Mouse (Mus musculus) cerebellum, adult 2 months (tissue): Measurements from ENCODE around the gene Capzb. TPM values are rescaled to one million over a fixed set of nuclear protein-coding genes. Genes with fewer than 3 reads are reported as not detected.
A peak's percentile ranks its signal among the peaks of the same experiment; 100 is the strongest.

Experiments
- DNase-seq, 2 experiments: peaks; one replicate each; pipeline ENCODE4 v3.0.0; 2021
- H3K27ac ChIP-seq: fragments of 200-500 bp; 2 replicates; pipeline ENCODE4 v1.5.1; 2012; ENCODE audit warnings: low read length, control low read depth, inconsistent platforms; ENCODE audit not compliant: insufficient read depth
- H3K27me3 ChIP-seq: fragments of 200-500 bp; 2 replicates; pipeline ENCODE4 v1.6.1; 2012; ENCODE audit warnings: inconsistent platforms, mild to moderate bottlenecking, low read length, moderate library complexity; ENCODE audit not compliant: control insufficient read depth, insufficient read depth
- H3K4me1 ChIP-seq: fragments of 200-500 bp; 2 replicates; pipeline ENCODE4 v1.6.1; 2011; ENCODE audit warnings: low read length; ENCODE audit not compliant: control insufficient read depth, insufficient read depth
- H3K4me3 ChIP-seq: fragments of 200-500 bp; replicated peaks from 2 replicates; pipeline ENCODE3; 2011; ENCODE audit warnings: mild to moderate bottlenecking, low read depth, low read length, control low read depth; ENCODE audit not compliant: insufficient read depth
- CTCF ChIP-seq: fragments of 200-500 bp; IDR thresholded peaks from 2 replicates; pipeline ENCODE4 v1.5.1; 2011; ENCODE audit warnings: low read depth, mild to moderate bottlenecking, control low read depth, low read length, moderate library complexity, borderline replicate concordance; ENCODE audit not compliant: insufficient read depth
- POLR2A ChIP-seq: fragments of 200-500 bp; IDR thresholded peaks from 2 replicates; pipeline ENCODE4 v1.6.1; 2011; ENCODE audit warnings: low read length, control low read depth, borderline replicate concordance; ENCODE audit not compliant: insufficient read depth
- WGBS: fragments of 180-500 bp; shearing (Covaris S2); methylation state at CpG from one replicate; pipeline ENCODE4 v1.1.7; 2018; 5-methylcytosine and 5-hydroxymethylcytosine counted together
- polyA plus RNA-seq: library from polyadenylated mRNA; depleted of rRNA; stranded (reverse); fragments of >200 nt; gene quantifications from 2 replicates; pipeline ENCODE4 v1.2.3, GENCODE M21; 2012

Gene Capzb
- polyA plus RNA-seq, 1 experiment, result 220 TPM

- peaks cover 15% of the 10 kb centered on the region for H3K4me1 ChIP-seq
- H3K27me3 ChIP-seq, result no peaks in the 10 kb centered on the region
- DNase-seq, result no peak
- TF ChIP-seq CTCF (no peak), POLR2A (no peak)
- 91% methylated on average over 5 of the region's 5 CpGs for WGBS
- H3K27ac ChIP-seq, result no peak overlapping the region
- no peak overlapping the region for H3K4me3 ChIP-seq
Observed at GRCm38 (mm10) chr4:139229271-139229670, 36.6 kb downstream of the Capzb start.

- no peak overlapping the region for H3K4me3 ChIP-seq
- H3K4me1 ChIP-seq, result peaks cover 15% of the 10 kb centered on the region
- no peak overlapping the region for H3K27ac ChIP-seq
- 58% methylated on average over 11 of the region's 11 CpGs for WGBS
- no peak for DNase-seq
- no peak for TF ChIP-seq CTCF
- no peak for TF ChIP-seq POLR2A
- no peaks in the 10 kb centered on the region for H3K27me3 ChIP-seq
Observed at GRCm38 (mm10) chr4:139230376-139231120, 37.8 kb downstream of the Capzb start.

GRCm38 (mm10) chr4:139231163-139231562, 38.5 kb downstream of the Capzb start:
- 79% methylated on average over 8 of the region's 8 CpGs for WGBS
- H3K27me3 ChIP-seq, result no peaks in the 10 kb centered on the region
- 0 out of 2 replicates have a peak overlapping the region, but pooled peaks have one; percentile 7 for H3K27ac ChIP-seq
- no peak for DNase-seq
- H3K4me1 ChIP-seq, result peaks cover 15% of the 10 kb centered on the region
- TF ChIP-seq POLR2A (no peak), CTCF (no peak)
- no peak overlapping the region for H3K4me3 ChIP-seq

GRCm38 (mm10) chr4:139232479-139233145, 39.9 kb downstream of the Capzb start:
- TF ChIP-seq CTCF, result peak; percentile 67
- TF ChIP-seq POLR2A, result no peak
- peak; percentile 43 to 55 for DNase-seq
- Histone ChIP-seq H3K27me3 (no peaks in the 10 kb centered on the region), H3K27ac (peak overlapping the region; percentile 17; the same call in 1 of the 2 replicates), H3K4me3 (no peak overlapping the region), H3K4me1 (peaks cover 15% of the 10 kb centered on the region)
- 64% methylated on average over 6 of the region's 6 CpGs for WGBS

- TF ChIP-seq POLR2A, result no peak
- no peak for TF ChIP-seq CTCF
- H3K4me3 ChIP-seq, result no peak overlapping the region
- no peak for DNase-seq
- H3K27ac ChIP-seq, result peak overlapping the region; percentile 0; the same call in 1 of the 2 replicates
- WGBS, result 79% methylated on average over 7 of the region's 7 CpGs
- H3K4me1 ChIP-seq, result peaks cover 15% of the 10 kb centered on the region
- no peaks in the 10 kb centered on the region for H3K27me3 ChIP-seq
Observed at GRCm38 (mm10) chr4:139233146-139233495, 40.4 kb downstream of the Capzb start.

- Histone ChIP-seq H3K27ac (no peak overlapping the region), H3K27me3 (no peaks in the 10 kb centered on the region), H3K4me3 (no peak overlapping the region), H3K4me1 (peaks cover 15% of the 10 kb centered on the region)
- TF ChIP-seq POLR2A (no peak), CTCF (no peak)
- no peak for DNase-seq
- 81% methylated on average over 4 of the region's 4 CpGs for WGBS
Observed at GRCm38 (mm10) chr4:139233755-139234254, 41.1 kb downstream of the Capzb start.

- no peak for DNase-seq
- Histone ChIP-seq H3K4me3 (no peak overlapping the region), H3K4me1 (peaks cover 15% of the 10 kb centered on the region), H3K27me3 (no peaks in the 10 kb centered on the region), H3K27ac (no peak overlapping the region)
- TF ChIP-seq CTCF (no peak), POLR2A (no peak)
- 77% methylated on average over 4 of the region's 4 CpGs for WGBS
Observed at GRCm38 (mm10) chr4:139234261-139234660, 41.6 kb downstream of the Capzb start.
